Mouse (Mus musculus) kidney, embryonic 15.5 days (tissue): ENCODE measurements around the gene Spata13. TPM values are rescaled to one million over a fixed set of nuclear protein-coding genes. Genes with fewer than 3 reads are reported as not detected.

Source experiments
- ATAC-seq: fragments of 200-750 bp; cut with Nextera tagmentation; replicated peaks from 2 replicates; pipeline ENCODE4 v1.8.0; 2017; ENCODE audit warnings: moderate TSS enrichment; ENCODE audit not compliant: low FRiP score
- H3K27ac ChIP-seq: fragments of 300-500 bp; sonication (generic); 2 replicates; pipeline ENCODE4 v1.5.1; 2015; ENCODE audit warnings: mild to moderate bottlenecking, inconsistent platforms
- H3K27me3 ChIP-seq: fragments of 300-500 bp; sonication (generic); 2 replicates; pipeline ENCODE4 v1.6.1; 2015; ENCODE audit warnings: inconsistent platforms
- H3K36me3 ChIP-seq: fragments of 300-500 bp; sonication (generic); 2 replicates; pipeline ENCODE4 v1.6.1; 2015; ENCODE audit warnings: inconsistent platforms
- H3K4me1 ChIP-seq: fragments of 300-500 bp; sonication (generic); 2 replicates; pipeline ENCODE4 v1.6.1; 2015; ENCODE audit warnings: inconsistent platforms
- H3K4me2 ChIP-seq: fragments of 300-500 bp; sonication (generic); 2 replicates; pipeline ENCODE4 v1.6.1; 2015; ENCODE audit warnings: moderate library complexity, mild to moderate bottlenecking, inconsistent platforms
- H3K4me3 ChIP-seq: fragments of 300-500 bp; sonication (generic); replicated peaks from 2 replicates; pipeline ENCODE4 v1.5.1; 2015; ENCODE audit warnings: mild to moderate bottlenecking, inconsistent platforms
- H3K9ac ChIP-seq: fragments of 300-500 bp; sonication (generic); 2 replicates; pipeline ENCODE4 v1.6.1; 2015; ENCODE audit warnings: mild to moderate bottlenecking, inconsistent platforms
- H3K9me3 ChIP-seq: fragments of 300-500 bp; sonication (generic); replicated peaks from 2 replicates; pipeline ENCODE4 v1.6.1; 2016; ENCODE audit warnings: inconsistent platforms
- WGBS: fragments of 180-500 bp; shearing (Covaris S2); methylation state at CpG from one replicate; pipeline ENCODE4 v1.1.7; 2015; ENCODE audit warnings: mixed read lengths; 5-methylcytosine and 5-hydroxymethylcytosine counted together
- polyA plus RNA-seq: library from polyadenylated mRNA; unstranded; fragments of >200 nt; fragmentation: Nextera tagmentation; extraction: Ambion mirVana; gene quantifications from 2 replicates; pipeline ENCODE4 v1.2.1, GENCODE M21; 2015

Gene Spata13
- polyA plus RNA-seq, 1 experiment from 2014 or later = 64.4 TPM

GRCm38 (mm10) chr14:60643098-60643870 lies 9.5 kb downstream of the Spata13 start:
- no peak overlapping the region for H3K27ac ChIP-seq
- H3K9me3 ChIP-seq = no peaks in the 10 kb centered on the region
- ATAC-seq = no peak
- H3K4me2 ChIP-seq = no peak overlapping the region
- WGBS = 81% methylated on average over 14 of the region's 14 CpGs
- no peak overlapping the region for H3K4me3 ChIP-seq
- H3K27me3 ChIP-seq = no peaks in the 10 kb centered on the region
- peaks cover 8% of the 10 kb centered on the region; the same call in 1 of the 2 replicates for H3K36me3 ChIP-seq
- H3K4me1 ChIP-seq = peaks cover 55% of the 10 kb centered on the region
- H3K9ac ChIP-seq = no peak overlapping the region

GRCm38 (mm10) chr14:60646373-60646772 lies 12.6 kb downstream of the Spata13 start:
- peaks cover 8% of the 10 kb centered on the region; the same call in 1 of the 2 replicates for H3K36me3 ChIP-seq
- no peak overlapping the region for H3K9ac ChIP-seq
- no peak overlapping the region for H3K4me3 ChIP-seq
- 41% methylated on average over 5 of the region's 5 CpGs for WGBS
- no peaks in the 10 kb centered on the region for H3K9me3 ChIP-seq
- H3K27me3 ChIP-seq = no peaks in the 10 kb centered on the region
- peak overlapping the region; percentile 66; the same call in 1 of the 2 replicates for H3K27ac ChIP-seq
- ATAC-seq = peak; percentile 26; the same call in 1 of the 2 replicates
- H3K4me1 ChIP-seq = peaks cover 46% of the 10 kb centered on the region
- 0 out of 2 replicates have a peak overlapping the region, but pooled peaks have one; percentile 3 for H3K4me2 ChIP-seq

DNA sequence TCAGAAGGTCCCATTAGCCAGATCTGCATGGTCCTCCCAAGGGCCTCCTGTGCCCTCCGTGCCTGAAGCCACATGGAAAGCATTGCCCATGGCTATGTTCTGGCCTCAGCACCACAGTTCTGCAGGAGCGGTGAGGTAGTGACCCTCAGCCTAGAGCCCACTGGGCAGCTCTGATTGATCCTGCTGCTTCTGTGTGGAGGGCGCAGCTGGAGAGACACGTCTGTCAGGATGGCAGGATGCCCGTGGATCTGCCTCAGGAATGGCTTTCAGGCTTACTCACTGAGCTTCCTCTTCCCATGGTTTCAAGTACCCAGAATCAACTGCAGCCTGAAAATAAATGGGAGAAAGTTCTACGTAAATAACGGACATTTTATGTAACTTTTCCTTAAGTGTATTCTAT lies 14.1 kb downstream of the Spata13 start:
- H3K4me2 ChIP-seq = no peak overlapping the region
- H3K27ac ChIP-seq = no peak overlapping the region
- H3K9me3 ChIP-seq = no peaks in the 10 kb centered on the region
- H3K27me3 ChIP-seq = no peaks in the 10 kb centered on the region
- ATAC-seq = no peak
- peaks cover 42% of the 10 kb centered on the region for H3K4me1 ChIP-seq
- WGBS = 90% methylated on average over 7 of the region's 7 CpGs
- H3K4me3 ChIP-seq = no peak overlapping the region
- H3K9ac ChIP-seq = no peak overlapping the region
- H3K36me3 ChIP-seq = peaks cover 8% of the 10 kb centered on the region; the same call in 1 of the 2 replicates

- 94% methylated on average over 1 of the region's 1 CpGs for WGBS
- Histone ChIP-seq H3K9ac (no peak overlapping the region), H3K4me1 (peaks cover 49% of the 10 kb centered on the region), H3K4me2 (no peak overlapping the region), H3K27me3 (no peaks in the 10 kb centered on the region), H3K4me3 (no peak overlapping the region), H3K27ac (no peak overlapping the region), H3K36me3 (peaks cover 5% of the 10 kb centered on the region; the same call in 1 of the 2 replicates), H3K9me3 (no peaks in the 10 kb centered on the region)
- no peak for ATAC-seq
Observed at GRCm38 (mm10) chr14:60648956-60649355, 15.2 kb downstream of the Spata13 start.

- ATAC-seq = no peak
- WGBS = 67% methylated on average over 4 of the region's 4 CpGs
Observed at GRCm38 (mm10) chr14:60653184-60653583, 19.4 kb downstream of the Spata13 start.

GRCm38 (mm10) chr14:60653977-60654376 lies 20.2 kb downstream of the Spata13 start:
- no peak overlapping the region for H3K9ac ChIP-seq
- H3K27me3 ChIP-seq = no peaks in the 10 kb centered on the region
- peak; percentile 70 for ATAC-seq
- no peak overlapping the region for H3K4me3 ChIP-seq
- no peaks in the 10 kb centered on the region for H3K36me3 ChIP-seq
- 70% methylated on average over 5 of the region's 5 CpGs for WGBS
- H3K4me1 ChIP-seq = peaks cover 67% of the 10 kb centered on the region
- H3K9me3 ChIP-seq = no peaks in the 10 kb centered on the region
- H3K4me2 ChIP-seq = no peak overlapping the region; the same call in 1 of the 2 replicates
- peak overlapping the region; percentile 89 for H3K27ac ChIP-seq

More at GRCm38 (mm10) chr14:60653184-60653583, 19.4 kb downstream of the Spata13 start:
- peaks cover 62% of the 10 kb centered on the region for H3K4me1 ChIP-seq
- no peaks in the 10 kb centered on the region for H3K9me3 ChIP-seq
- no peak overlapping the region for H3K4me2 ChIP-seq
- H3K36me3 ChIP-seq = no peaks in the 10 kb centered on the region
- no peak overlapping the region for H3K27ac ChIP-seq
- no peak overlapping the region for H3K9ac ChIP-seq
- no peak overlapping the region for H3K4me3 ChIP-seq
- no peaks in the 10 kb centered on the region for H3K27me3 ChIP-seq

DNA sequence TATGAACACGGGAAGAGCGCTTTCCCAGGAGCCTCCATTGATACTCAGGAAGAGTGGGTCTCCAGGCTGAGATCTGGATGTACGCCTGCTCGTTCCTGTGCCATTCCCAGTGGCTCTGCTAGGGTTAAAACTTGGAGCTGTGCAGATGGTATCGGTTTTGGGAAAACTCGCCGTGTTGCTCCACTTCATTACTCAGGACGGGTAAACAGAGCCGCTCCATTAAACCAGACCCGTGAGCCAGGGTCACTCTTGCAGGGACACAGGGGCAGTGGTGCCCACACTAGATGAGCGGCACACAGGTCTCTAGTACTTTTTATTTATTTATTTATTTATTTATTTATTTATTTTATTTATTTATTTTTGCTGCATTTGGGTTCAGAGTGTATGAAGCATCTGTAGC lies 20.9 kb downstream of the Spata13 start:
- Histone ChIP-seq H3K4me2 (peak overlapping the region; percentile 52), H3K9me3 (no peaks in the 10 kb centered on the region), H3K27me3 (no peaks in the 10 kb centered on the region), H3K4me3 (no peak overlapping the region), H3K27ac (peak overlapping the region; percentile 89), H3K36me3 (no peaks in the 10 kb centered on the region), H3K9ac (no peak overlapping the region), H3K4me1 (peaks cover 74% of the 10 kb centered on the region)
- 48% methylated on average over 11 of the region's 11 CpGs for WGBS
- peak; percentile 85 for ATAC-seq

- H3K4me1 ChIP-seq = peaks cover 73% of the 10 kb centered on the region
- H3K4me2 ChIP-seq = peak overlapping the region; percentile 52
- H3K27me3 ChIP-seq = no peaks in the 10 kb centered on the region
- 0 out of 2 replicates have a peak, but pooled peaks cover 3% of the 10 kb centered on the region for H3K36me3 ChIP-seq
- H3K27ac ChIP-seq = peak overlapping the region; percentile 89
- 39% methylated on average over 15 of the region's 15 CpGs for WGBS
- peak; percentile 17; the same call in 1 of the 2 replicates for ATAC-seq
- H3K9me3 ChIP-seq = no peaks in the 10 kb centered on the region
- H3K9ac ChIP-seq = no peak overlapping the region
- H3K4me3 ChIP-seq = peak overlapping the region; percentile 12; the same call in 1 of the 2 replicates
Observed at GRCm38 (mm10) chr14:60655941-60656700, 22.3 kb downstream of the Spata13 start.

DNA sequence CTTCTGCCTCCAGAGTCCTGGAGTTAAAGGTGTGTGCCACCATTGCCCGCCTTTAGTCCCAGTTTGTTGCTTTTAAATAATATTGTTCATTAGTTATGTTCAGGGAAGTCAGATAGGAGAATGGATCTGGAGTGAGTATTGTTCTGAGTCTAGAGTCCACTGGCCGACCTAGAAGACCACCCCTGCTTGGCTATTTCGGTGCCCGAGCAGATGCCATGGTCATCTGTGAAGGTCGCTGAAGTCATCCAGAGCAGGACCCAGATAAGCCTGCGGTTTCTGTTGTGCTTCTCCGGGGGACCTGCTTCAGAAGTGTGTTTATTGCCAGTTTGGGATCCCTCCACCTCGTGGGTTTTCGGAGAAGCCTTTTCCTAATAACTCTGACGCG lies 22.9 kb downstream of the Spata13 start:
- no peak overlapping the region for H3K4me2 ChIP-seq
- H3K27me3 ChIP-seq = no peaks in the 10 kb centered on the region

DNA sequence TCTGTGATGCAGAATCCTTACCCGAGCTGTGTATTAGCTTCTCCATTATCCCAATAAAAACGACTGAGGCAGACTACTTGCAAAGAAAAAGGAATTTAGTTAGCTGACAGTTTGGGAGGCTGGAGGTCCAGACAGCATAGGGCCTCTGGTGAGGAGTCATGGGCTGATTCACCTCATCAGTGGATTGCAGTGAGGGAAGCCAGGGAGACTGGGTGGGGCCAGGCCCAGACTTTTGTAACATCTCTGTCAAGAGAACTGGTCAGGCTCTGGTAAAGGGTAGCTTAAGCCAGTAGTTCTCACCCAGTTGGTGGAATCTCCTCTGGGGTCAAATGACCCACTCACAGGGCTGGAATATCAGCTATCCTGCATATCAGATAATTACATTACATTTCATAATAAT lies 24.1 kb downstream of the Spata13 start:
- 70% methylated on average over 2 of the region's 2 CpGs for WGBS
- Histone ChIP-seq H3K27ac (no peak overlapping the region), H3K4me2 (no peak overlapping the region), H3K9me3 (no peaks in the 10 kb centered on the region), H3K27me3 (no peaks in the 10 kb centered on the region), H3K9ac (no peak overlapping the region), H3K4me3 (no peak overlapping the region), H3K36me3 (0 out of 2 replicates have a peak, but pooled peaks cover 3% of the 10 kb centered on the region), H3K4me1 (peaks cover 74% of the 10 kb centered on the region)
- ATAC-seq = no peak

More for the DNA sequence above, 22.9 kb downstream of the Spata13 start:
- H3K9me3 ChIP-seq = no peaks in the 10 kb centered on the region
- peaks cover 75% of the 10 kb centered on the region for H3K4me1 ChIP-seq
- no peak overlapping the region for H3K9ac ChIP-seq
- ATAC-seq = no peak
- peak overlapping the region; percentile 89 for H3K27ac ChIP-seq
- 0 out of 2 replicates have a peak, but pooled peaks cover 3% of the 10 kb centered on the region for H3K36me3 ChIP-seq
- 73% methylated on average over 11 of the region's 11 CpGs for WGBS
- H3K4me3 ChIP-seq = no peak overlapping the region

DNA sequence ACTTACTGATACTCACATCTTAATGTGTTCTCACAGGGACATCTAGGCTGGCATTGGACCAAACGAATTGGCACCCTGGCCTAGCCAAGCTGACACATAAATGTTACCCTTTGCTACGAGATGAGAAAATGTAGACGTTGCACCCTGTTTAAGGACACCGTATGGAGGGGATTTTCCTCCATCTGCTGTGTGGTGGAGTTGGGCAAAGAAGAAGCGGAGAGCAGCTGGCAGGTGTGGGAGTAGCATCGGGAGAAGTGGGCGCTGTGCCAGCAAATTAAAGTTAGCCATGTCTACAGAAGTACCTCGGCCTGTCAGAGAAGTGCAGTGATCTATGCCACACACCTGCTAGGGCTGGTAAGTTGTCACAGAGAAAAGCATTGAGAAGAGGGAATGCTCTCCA lies 25.7 kb downstream of the Spata13 start:
- H3K27me3 ChIP-seq = no peaks in the 10 kb centered on the region
- no peak overlapping the region for H3K27ac ChIP-seq
- 76% methylated on average over 8 of the region's 8 CpGs for WGBS
- H3K9ac ChIP-seq = no peak overlapping the region
- H3K4me2 ChIP-seq = no peak overlapping the region
- H3K36me3 ChIP-seq = 0 out of 2 replicates have a peak, but pooled peaks cover 3% of the 10 kb centered on the region
- ATAC-seq = no peak
- no peaks in the 10 kb centered on the region for H3K9me3 ChIP-seq
- no peak overlapping the region for H3K4me3 ChIP-seq
- H3K4me1 ChIP-seq = peaks cover 78% of the 10 kb centered on the region

DNA sequence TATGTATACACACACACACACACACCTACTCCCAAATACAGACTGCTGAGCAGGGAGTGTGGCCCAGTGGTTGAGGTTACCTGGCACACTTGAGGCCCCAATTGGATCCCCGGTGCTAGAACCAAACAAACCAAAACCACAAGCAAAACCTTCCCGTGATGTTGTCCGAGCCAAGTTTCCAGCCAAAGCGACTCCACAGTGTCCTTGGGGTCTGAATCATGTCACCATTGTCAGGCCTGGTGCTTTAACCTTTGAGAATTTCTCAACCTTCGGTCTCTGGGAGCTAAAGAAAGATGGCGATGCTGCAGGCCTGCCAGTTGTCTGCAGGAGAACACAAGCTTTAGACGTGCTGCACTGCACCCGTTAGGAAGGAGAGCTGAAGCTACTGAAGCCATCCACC lies 26.8 kb downstream of the Spata13 start:
- no peak overlapping the region for H3K4me3 ChIP-seq
- H3K9me3 ChIP-seq = no peaks in the 10 kb centered on the region
- H3K4me1 ChIP-seq = peaks cover 76% of the 10 kb centered on the region
- 94% methylated on average over 8 of the region's 8 CpGs for WGBS
- no peak overlapping the region for H3K9ac ChIP-seq
- H3K36me3 ChIP-seq = 0 out of 2 replicates have a peak, but pooled peaks cover 3% of the 10 kb centered on the region
- no peaks in the 10 kb centered on the region for H3K27me3 ChIP-seq
- ATAC-seq = no peak
- no peak overlapping the region for H3K4me2 ChIP-seq
- H3K27ac ChIP-seq = no peak overlapping the region
